Mouse (Mus musculus) embryonic facial prominence, embryonic 14.5 days (tissue): ENCODE data around the gene Tmem11. TPM values are rescaled to one million over a fixed set of nuclear protein-coding genes. Genes with fewer than 3 reads are reported as not detected.
"Not testable (repeated sequence)": the region's sequence is repeated elsewhere in the genome, so short reads cannot be mapped to it uniquely, and the experiment has no call there.

Source experiments
- ATAC-seq: fragments of 200-750 bp; cut with Nextera tagmentation; 2 replicates; pipeline ENCODE4 v1.8.0; 2017; ENCODE audit warnings: low read depth, moderate number of reproducible peaks, moderate TSS enrichment
- DNase-seq: peaks from one replicate; pipeline ENCODE4 v3.0.0-alpha.2; 2015; ENCODE audit warnings: low spot score
- H3K27ac ChIP-seq: fragments of 300-500 bp; sonication (generic); replicated peaks from 2 replicates; pipeline ENCODE4 v1.5.1; 2014; ENCODE audit warnings: low read depth, mild to moderate bottlenecking, low read length, moderate library complexity
- H3K27me3 ChIP-seq: fragments of 300-500 bp; sonication (generic); replicated peaks from 2 replicates; pipeline ENCODE4 v1.6.1; 2014; ENCODE audit warnings: low read length; ENCODE audit not compliant: control insufficient read depth, insufficient read depth
- H3K36me3 ChIP-seq: fragments of 300-500 bp; sonication (generic); 2 replicates; pipeline ENCODE4 v1.6.1; 2014; ENCODE audit warnings: low read length, mixed read lengths; ENCODE audit not compliant: control insufficient read depth, insufficient read depth
- H3K4me1 ChIP-seq: fragments of 300-500 bp; sonication (generic); 2 replicates; pipeline ENCODE4 v1.6.1; 2014; ENCODE audit warnings: antibody characterized with exemption, low read length; ENCODE audit not compliant: control insufficient read depth, insufficient read depth
- H3K4me2 ChIP-seq: fragments of 300-500 bp; sonication (generic); 2 replicates; pipeline ENCODE4 v1.6.1; 2014; ENCODE audit warnings: low read depth, mild to moderate bottlenecking, low read length, moderate library complexity, mixed read lengths
- H3K4me3 ChIP-seq: fragments of 300-500 bp; sonication (generic); 2 replicates; pipeline ENCODE4 v1.5.1; 2014; ENCODE audit warnings: low read depth, mild to moderate bottlenecking, low read length
- H3K9ac ChIP-seq: fragments of 300-500 bp; sonication (generic); 2 replicates; pipeline ENCODE4 v1.6.1; 2014; ENCODE audit warnings: low read depth, mild to moderate bottlenecking, low read length, moderate library complexity, mixed read lengths
- H3K9me3 ChIP-seq: fragments of 300-500 bp; sonication (generic); 2 replicates; pipeline ENCODE4 v1.6.1; 2016; ENCODE audit warnings: low read length; ENCODE audit not compliant: control insufficient read depth
- WGBS: fragments of 180-500 bp; shearing (Covaris S2); extraction: QIAGEN DNeasy Blood & Tissue Kit; methylation state at CpG from one replicate; pipeline ENCODE4 v1.1.7; 2014; 5-methylcytosine and 5-hydroxymethylcytosine counted together
- polyA plus RNA-seq: library from polyadenylated mRNA; unstranded; fragments of >200 nt; fragmentation: Nextera tagmentation; extraction: Ambion mirVana; gene quantifications from 2 replicates; pipeline ENCODE4 v1.2.1, GENCODE M21; 2014

Tmem11 gene
- polyA plus RNA-seq, 1 experiment from 2014 or later, result 61.6 TPM

DNA sequence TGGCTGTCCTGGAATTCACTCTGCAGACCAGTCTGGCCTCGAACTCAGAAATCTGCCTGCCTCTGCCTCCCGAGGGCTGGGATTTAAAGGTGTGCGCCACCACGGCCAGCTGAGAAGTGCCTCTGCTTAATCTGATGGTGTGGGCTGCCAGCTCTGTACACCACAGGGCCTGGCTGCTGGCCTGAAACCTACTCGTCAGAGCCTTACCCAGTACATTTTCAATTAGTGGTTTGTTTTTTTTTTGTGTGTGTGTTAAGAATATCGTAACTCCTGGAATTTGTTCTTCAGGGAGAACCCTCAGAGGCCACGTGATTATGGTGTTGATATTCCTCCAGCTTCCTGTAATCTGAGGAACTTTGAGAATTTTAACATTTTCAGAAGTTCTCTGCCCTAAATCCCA lies 22.9 kb upstream of the Tmem11 start:
- 69% methylated on average over 7 of the region's 7 CpGs for WGBS
- H3K27ac ChIP-seq, result no peak overlapping the region

GRCm38 (mm10) chr11:60895915-60896314 lies 16.8 kb upstream of the Tmem11 start:
- Histone ChIP-seq H3K9ac (no peak overlapping the region), H3K4me1 (no peaks in the 10 kb centered on the region), H3K9me3 (no peaks in the 10 kb centered on the region), H3K36me3 (no peaks in the 10 kb centered on the region), H3K4me2 (no peak overlapping the region), H3K27ac (no peak overlapping the region), H3K4me3 (no peak overlapping the region), H3K27me3 (no peaks in the 10 kb centered on the region)
- peak; percentile 15; the same call in 1 of the 2 replicates for ATAC-seq
- DNase-seq, result peak; percentile 44
- 14% methylated on average over 4 of the region's 4 CpGs for WGBS

More for the DNA sequence above, 22.9 kb upstream of the Tmem11 start:
- Histone ChIP-seq H3K4me3 (no peak overlapping the region), H3K27me3 (no peaks in the 10 kb centered on the region), H3K4me1 (no peaks in the 10 kb centered on the region), H3K9ac (no peak overlapping the region), H3K9me3 (no peaks in the 10 kb centered on the region), H3K36me3 (peaks cover 35% of the 10 kb centered on the region), H3K4me2 (no peak overlapping the region)
- ATAC-seq (no peak), DNase-seq (peak; percentile 51)

DNA sequence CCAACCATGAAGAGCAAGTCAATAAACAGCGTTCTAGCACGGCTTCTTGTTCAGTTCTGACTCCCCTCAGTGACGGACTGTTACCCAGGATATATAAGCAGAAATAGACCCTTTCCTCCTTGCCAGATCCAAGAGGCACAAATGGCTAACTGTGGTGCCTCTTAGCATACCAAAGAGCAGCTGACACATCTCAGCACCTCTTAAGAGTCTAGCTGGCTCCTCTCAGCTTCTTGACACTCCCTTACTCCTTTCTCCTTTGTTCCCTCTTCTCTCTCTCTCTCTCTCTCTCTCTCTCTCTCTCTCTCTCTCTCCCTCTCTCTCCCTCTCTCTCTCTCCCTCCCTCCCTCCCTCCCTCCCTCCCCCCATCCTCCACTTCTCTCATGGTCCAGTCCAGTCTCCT lies 11.7 kb upstream of the Tmem11 start:
- DNase-seq (no peak), ATAC-seq (no peak)
- no peaks in the 10 kb centered on the region for H3K4me1 ChIP-seq
- no peak overlapping the region for H3K4me3 ChIP-seq
- no peaks in the 10 kb centered on the region for H3K36me3 ChIP-seq
- H3K9me3 ChIP-seq, result no peaks in the 10 kb centered on the region
- H3K4me2 ChIP-seq, result no peak overlapping the region
- no peak overlapping the region for H3K27ac ChIP-seq
- 66% methylated on average over 3 of the region's 3 CpGs for WGBS
- no peak overlapping the region for H3K9ac ChIP-seq
- H3K27me3 ChIP-seq, result no peaks in the 10 kb centered on the region

DNA sequence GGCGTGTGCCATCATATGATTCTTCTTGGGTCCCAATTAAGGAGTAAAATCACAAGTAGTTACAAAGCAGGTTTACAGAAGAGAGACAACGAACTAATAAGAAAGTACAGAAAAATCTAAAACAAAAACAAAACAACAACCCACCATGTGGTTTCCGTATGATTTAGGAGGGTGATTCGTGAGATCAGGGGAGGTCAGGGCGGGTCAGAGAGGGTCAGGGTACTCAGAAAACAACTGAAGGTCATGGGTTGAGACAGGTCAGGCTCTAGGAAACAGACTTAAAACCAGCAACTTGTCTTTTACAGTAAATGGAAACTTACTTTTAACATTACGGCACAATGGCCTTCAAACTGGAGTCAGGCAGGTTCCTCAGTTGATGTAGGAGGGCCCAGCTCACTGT lies 11.2 kb upstream of the Tmem11 start:
- 42% methylated on average over 6 of the region's 6 CpGs for WGBS
- no peak overlapping the region for H3K4me2 ChIP-seq
- no peak overlapping the region for H3K27ac ChIP-seq
- H3K36me3 ChIP-seq, result no peaks in the 10 kb centered on the region
- no peak for DNase-seq
- H3K4me1 ChIP-seq, result no peaks in the 10 kb centered on the region
- no peaks in the 10 kb centered on the region for H3K9me3 ChIP-seq
- no peak overlapping the region for H3K9ac ChIP-seq
- H3K4me3 ChIP-seq, result no peak overlapping the region
- no peak for ATAC-seq
- no peaks in the 10 kb centered on the region for H3K27me3 ChIP-seq

DNA sequence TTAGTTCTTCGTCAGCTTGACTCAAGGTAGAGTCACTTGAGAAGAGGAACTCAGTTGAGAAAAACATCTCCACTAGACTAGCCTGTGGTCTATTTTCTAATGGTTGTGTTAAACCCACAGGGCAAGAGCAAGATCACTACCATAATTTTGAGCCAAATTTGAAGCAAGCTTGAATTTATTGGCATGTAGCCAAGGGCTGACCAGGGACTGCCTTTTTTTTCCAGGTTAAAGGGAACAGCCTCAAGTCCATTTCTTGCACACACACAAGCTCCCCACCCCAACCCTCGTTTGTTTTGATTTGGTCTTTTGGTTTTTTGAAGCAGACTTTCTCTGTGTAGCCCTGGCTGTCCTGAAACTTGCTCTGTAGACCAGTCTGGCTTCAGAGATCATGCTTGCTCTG lies 10.8 kb upstream of the Tmem11 start:
- DNase-seq, result no peak
- Histone ChIP-seq H3K27ac (no peak overlapping the region), H3K36me3 (no peaks in the 10 kb centered on the region), H3K4me3 (no peak overlapping the region), H3K4me2 (no peak overlapping the region), H3K27me3 (no peaks in the 10 kb centered on the region), H3K4me1 (no peaks in the 10 kb centered on the region), H3K9ac (no peak overlapping the region), H3K9me3 (no peaks in the 10 kb centered on the region)
- WGBS, result 58% methylated on average over 2 of the region's 2 CpGs
- ATAC-seq, result no peak

DNA sequence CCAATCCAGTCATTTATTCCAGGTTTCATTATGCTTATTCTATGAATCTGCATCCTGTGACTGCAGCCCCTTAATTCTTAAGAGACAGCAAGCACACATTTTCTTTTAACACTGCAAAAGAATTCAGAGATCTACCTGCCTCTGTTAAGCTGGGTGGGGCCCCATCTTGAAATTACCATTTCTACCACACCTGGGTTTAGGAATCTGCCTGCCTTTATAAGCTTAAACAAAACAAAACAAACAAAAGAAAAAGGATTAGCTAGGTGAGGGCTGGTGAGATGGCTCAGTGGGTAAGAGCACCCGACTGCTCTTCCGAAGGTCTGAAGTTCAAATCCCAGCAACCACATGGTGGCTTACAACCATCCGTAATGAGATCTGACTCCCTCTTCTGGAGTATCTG lies 7.9 kb upstream of the Tmem11 start:
- ATAC-seq, H3K27ac ChIP-seq, H3K36me3 ChIP-seq, H3K27me3 ChIP-seq, H3K4me3 ChIP-seq, H3K4me1 ChIP-seq, DNase-seq, H3K9ac ChIP-seq, H3K4me2 ChIP-seq, H3K9me3 ChIP-seq: not testable (repeated sequence)
- WGBS, result 90% methylated on average over 2 of the region's 3 CpGs

- Histone ChIP-seq H3K4me2 (no peak overlapping the region), H3K36me3 (no peaks in the 10 kb centered on the region), H3K9ac (no peak overlapping the region), H3K9me3 (no peaks in the 10 kb centered on the region), H3K4me1 (peaks cover 8% of the 10 kb centered on the region), H3K4me3 (no peak overlapping the region), H3K27me3 (no peaks in the 10 kb centered on the region), H3K27ac (no peak overlapping the region)
- 74% methylated on average over 3 of the region's 3 CpGs for WGBS
- DNase-seq, result no peak
- ATAC-seq, result no peak
These were observed 3.3 kb upstream of the Tmem11 start for GRCm38 (mm10) chr11:60882386-60882785.

DNA sequence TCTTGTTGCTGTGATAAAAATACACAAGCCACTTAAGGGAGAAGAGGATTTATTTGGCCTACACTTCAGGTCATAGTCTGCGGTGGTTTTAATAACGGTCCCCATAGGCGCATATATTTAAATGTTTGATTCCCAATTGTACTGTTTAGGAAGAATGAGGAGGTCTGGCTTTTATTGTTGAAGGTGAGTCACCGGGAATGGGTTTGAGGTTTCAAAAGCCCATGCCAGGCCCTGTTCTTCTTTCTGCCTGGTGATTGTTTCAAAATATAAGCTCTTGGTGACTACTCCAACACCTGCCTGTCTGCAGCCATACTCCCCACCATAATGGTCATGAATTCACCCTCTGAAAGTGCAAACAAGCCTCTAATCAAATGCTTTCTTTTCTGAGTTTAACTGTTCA lies 1.5 kb upstream of the Tmem11 start:
- Histone ChIP-seq H3K9me3 (no peaks in the 10 kb centered on the region), H3K27me3 (no peaks in the 10 kb centered on the region), H3K4me3 (no peak overlapping the region), H3K4me1 (peaks cover 14% of the 10 kb centered on the region), H3K27ac (no peak overlapping the region), H3K4me2 (no peak overlapping the region), H3K36me3 (no peaks in the 10 kb centered on the region), H3K9ac (no peak overlapping the region)
- DNase-seq, result no peak
- 90% methylated on average over 4 of the region's 4 CpGs for WGBS
- ATAC-seq, result no peak

DNA sequence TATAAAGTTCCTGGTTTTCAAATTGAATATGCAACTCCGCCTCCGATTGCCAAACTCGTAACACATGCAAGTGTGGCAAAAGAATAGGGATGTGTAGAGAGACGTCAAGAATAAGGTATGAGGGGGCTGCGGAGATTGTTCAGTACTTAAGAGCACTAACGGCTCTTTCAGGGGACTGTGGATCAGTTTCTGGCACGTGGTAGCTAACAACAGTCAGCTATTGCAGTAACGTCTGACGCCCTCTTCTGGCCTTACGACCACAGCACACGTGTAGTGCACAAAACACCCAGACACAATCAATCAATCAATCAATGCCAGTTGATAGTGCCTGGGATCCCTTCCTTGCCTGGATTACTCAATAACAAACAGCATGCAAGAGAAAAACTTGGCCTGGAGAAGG lies 351 bp upstream of the Tmem11 start:
- no peak for ATAC-seq

More for the DNA sequence above, 351 bp upstream of the Tmem11 start:
- Histone ChIP-seq H3K4me3 (peak overlapping the region; percentile 91), H3K4me1 (peaks cover 15% of the 10 kb centered on the region), H3K9ac (peak overlapping the region; percentile 95), H3K36me3 (peaks cover under 1% of the 10 kb centered on the region; the same call in 1 of the 2 replicates), H3K27me3 (no peaks in the 10 kb centered on the region), H3K27ac (peak overlapping the region; percentile 96), H3K4me2 (peak overlapping the region; percentile 85), H3K9me3 (no peaks in the 10 kb centered on the region)
- under 1% methylated on average over 11 of the region's 11 CpGs for WGBS
- DNase-seq, result peak; percentile 81
